Mouse (Mus musculus): ENCODE data around the gene Pex14.

Pex14 gene

DNA sequence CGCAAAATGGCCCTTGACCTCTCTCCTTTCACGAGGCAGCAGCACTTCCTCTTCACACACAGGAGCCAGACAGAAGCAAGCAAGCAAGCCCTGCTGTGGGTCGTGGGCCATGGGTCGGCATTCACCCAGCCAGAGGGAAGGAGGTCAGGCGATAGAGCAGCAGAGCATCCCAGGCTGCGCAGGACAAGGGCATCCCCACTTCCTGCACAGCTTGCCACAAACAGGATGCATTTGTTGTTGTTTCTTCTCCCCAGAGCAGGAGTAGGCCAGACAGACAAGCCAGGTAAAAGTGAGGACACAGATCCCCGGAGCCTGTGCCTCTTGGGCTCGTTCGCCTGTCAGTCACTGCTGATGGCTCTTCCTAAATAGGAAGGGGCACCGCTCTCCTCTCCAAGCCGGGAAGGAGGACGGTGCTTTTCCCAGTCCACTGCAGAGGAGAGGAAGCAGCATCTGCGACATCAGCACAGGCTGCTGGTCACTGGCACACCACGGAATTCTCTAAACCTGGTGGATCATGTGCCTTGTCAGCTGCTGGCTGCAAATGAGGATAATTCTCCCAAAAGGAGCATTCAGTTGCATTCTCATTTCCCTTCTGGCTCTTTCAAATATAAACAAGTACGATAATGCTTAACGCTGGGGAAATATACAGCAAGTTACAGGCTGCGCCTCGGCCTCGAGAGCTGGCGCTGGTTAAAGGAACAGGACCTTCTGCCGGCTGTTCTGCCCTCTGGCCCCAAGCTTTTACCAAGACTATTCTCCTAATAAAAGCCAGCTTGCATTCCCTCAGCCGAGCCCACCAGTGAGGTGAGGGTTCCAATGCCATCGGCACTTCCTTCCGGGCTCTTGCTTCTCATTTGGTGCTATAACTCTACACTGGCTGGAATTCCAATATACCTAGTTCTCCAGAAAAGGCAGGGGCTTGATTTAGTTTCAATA, 113.9 kb downstream of the Pex14 start:
- no peak for DNase-seq (ENCODE audit: low spot score)

DNA sequence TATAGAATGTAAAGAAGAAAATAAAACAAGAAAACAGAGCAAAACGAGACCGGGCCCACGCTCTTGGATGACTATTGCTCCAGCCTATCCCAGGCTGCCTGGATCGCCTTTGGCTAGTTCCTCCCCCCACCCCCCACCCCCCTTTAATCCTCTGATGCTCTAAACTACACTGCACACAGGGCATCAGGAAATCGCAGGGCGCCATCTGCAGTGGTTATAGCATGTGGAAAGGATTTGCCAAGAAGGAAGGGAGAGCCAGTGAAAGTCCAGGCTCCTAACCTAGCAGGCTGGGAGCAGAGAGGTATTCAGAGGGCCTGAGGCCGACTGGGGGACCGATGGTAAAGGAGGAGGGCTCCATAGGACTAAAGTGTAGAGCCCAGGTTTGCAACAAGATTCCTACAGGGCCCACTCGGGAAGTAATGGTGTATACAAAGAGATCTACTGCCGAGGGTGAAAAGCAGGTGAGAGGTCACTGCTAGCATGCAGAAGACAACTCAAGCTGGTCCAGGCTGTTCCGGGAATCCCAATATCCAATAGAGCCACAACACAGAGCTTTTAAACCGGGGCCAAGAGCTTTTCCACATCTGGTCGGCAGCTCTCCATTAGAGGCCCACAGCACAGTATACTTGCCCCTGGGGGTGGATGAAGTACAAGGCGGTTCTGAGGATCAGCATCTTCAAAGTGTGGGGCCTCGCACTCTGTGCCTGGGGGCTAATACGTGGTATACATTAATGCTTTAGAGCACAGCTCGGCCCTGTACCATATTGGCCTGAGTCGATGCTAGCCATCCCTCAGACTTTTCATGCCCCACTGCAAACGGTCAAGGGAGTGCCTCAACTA, 114.8 kb downstream of the Pex14 start:
- no peak for DNase-seq (ENCODE audit: low spot score)

DNA sequence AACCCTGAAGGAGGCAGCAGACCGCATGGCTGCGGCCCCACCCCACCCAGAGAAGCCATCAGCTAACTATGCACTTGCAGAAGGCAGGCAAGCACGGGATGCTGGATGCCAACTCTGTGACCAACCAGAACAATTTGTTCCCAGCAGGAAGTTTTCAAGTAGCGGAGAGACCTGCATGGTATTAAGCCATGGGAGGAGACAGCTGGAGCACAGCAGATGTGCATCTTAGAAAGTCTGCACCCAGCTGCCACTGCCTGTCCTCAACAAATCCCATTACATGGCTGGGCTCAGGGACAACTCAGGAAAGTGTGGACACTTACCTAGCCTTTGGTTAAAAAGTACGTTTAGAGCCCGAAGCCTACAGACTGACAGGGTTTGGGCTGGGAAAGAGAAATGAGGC, 117.4 kb downstream of the Pex14 start:
- DNase-seq (ENCODE audit: low spot score): no peak

DNA sequence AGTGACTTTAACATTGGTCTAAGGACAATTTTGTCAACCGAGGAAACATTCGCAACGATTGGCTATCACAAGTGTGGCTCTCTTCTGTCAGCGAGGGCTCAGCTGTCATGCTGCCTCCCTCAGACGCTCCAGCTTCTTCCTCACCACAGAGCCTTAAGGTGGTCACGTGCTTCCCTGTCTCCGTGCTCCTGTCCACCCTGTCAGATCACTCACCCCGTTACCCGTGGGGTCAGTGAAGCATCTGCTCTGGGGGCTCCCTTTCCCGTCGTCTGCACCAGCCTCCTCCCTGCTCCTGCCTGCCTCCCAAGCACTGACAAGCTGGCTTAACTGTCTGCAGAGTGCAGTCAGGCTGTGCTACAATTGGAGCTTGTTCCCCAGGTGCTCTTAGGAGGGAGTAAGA, 119.8 kb downstream of the Pex14 start:
- no peak for DNase-seq (ENCODE audit: low spot score)

DNA sequence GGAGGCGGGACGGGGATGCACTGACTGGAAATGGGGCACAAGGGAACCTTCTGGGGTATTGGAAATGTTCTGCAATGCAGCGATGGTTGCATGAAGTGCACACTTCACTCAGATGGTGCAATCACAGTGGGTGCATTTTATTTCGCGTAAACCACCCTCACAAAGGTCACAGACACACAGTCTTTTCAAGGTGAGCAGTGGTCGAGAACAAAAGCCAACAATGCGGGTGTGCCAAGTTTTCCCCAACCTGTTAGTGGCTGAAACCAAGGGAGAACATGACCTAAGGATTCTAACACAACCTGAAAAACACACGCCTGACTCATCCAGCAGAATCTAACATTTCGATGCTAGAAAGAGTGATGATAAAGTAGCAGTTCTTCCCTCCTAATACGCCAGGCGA, 120.8 kb downstream of the Pex14 start:
- no peak for DNase-seq (ENCODE audit: low spot score)

DNA sequence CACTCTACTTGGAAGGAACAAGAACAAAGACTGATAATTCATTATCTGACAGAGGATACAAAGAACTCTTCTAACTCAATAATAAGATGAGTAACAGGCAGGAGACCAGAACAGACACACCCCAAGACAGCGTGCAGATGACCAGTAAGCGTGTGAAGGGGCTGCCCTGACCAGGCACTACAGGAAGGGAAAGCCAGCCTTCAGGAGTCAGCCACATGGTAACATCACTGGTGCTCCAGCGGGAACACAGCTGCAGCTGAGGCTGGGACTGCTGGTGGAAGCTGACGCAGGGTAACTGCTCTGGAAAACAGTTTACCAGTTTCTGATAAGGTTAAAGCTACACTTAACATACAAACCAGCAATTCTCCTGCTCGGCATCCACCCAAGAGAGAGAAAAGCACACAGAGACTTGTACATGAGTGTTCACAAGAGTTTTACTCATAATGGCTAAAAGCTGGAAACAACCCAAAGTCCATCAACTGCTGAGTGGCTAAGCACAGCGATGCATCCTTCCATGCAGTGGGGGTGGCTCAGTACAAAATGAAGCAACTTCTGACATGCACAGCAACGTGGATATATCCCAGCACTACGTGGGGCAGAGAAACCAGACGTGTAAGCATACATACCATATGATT, 121.3 kb downstream of the Pex14 start:
- no peak for DNase-seq (ENCODE audit: low spot score)

DNA sequence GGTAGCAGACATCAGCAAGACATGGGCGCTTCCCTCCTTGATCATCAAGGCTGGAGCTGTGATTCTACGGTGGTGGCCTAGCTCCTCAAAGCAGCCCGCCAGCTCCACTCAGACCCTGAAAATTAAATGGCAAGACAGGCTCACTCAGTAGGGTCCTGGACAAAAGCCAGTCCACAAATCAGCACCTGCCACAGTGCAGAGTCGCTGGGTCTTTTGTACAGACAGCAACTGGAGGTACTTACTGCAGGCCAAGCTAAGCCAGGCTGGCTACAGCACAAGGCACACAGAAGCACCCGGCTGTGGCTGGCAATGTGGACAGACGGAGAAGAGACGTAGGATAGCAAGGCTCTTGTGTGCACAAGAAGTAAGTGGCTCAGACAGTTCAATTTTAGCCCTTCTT, 124.8 kb downstream of the Pex14 start:
- DNase-seq (ENCODE audit: low spot score): no peak

GRCm38 (mm10) chr4:148973387-148973786, 126.3 kb downstream of the Pex14 start:
- no peak for DNase-seq (ENCODE audit: low spot score)

DNA sequence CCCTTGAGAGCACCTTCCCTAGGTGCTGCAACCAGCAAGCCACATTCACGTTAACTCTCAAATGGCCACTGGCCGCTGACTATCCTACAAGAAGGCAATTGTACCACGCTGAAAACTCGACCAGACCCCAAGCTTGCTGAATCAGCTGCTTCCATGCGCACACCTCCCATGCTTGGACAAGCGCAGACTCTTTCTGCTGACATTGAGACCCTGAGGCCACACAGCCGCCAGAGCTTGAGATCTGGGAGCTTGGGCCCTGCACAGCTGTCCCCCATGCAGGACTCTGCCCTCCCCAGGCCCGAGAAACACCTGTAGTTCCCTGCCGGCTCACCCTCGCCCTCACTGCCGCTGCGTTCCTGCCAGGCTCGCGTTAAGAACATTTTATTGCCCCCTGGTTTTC, 127.0 kb downstream of the Pex14 start:
- no peak for DNase-seq (ENCODE audit: low spot score)

DNA sequence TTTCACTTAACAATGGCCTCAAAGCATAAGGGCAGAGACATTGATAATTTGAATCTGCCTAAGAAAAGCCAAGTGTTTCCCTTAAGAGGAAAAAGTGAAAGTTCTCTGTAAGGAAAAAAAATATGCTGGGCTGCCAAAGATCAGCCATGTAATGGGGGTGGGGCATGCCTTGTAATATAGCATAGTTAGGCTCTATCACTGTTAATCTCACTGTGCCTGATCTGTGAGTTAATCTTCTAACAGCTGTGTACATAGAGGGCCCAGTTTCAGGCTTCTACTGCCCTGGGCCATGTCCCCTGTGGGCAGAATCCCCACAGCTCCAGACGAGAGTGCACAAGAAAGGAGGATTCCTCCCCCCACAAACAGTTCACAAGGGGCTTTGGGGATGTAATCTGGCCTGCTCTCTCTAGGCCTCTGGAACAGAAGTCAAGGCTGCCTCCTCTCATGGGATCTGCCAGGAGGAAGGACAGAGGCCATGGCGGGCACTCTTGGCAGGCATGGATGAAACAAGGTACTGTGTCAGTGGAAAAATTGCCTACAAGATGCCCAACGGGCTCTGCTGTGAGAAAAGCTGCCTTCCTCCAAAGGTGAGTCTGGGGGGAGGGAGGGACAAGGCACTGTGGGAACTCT, 127.9 kb downstream of the Pex14 start:
- no peak for DNase-seq (ENCODE audit: low spot score)

DNA sequence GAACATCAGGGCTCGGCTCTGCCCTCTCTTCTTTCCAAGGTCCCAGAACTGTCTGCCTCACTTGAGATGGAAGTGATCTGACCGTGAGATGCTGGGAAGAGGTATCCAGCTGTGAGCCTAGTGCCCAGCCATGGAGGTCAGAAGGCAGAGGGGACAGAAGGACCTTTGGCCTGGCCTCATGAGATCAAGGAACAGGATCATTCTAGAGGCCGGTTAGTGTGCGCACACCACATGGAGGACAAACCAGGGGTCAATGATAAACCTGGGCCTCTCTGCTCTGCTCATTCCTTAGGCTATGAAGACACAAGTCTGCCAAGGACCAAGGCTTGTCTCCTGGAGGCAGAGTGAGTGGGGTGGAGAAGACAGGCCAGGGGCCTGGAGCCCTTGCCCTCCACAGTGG, 128.9 kb downstream of the Pex14 start:
- DNase-seq (ENCODE audit: low spot score): no peak

DNA sequence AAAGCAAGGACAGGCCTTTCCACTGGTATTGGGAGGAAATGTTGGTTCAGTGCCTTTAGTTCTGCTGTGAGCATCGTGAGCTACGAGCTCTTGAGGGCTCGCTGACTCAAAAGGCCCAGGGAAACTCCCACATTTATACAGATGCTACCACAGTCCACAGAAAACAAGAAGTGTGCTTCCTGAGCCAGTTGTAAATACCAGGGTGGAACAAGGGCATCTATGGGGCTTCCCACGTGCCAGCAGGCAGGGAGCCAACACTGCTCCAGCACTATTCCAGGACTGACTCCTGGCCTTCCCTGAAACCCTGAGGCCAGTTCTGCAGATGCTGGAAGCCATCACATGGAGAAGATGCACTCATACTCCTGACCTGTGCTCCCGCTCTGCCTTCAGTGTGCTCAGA, 130.1 kb downstream of the Pex14 start:
- DNase-seq (ENCODE audit: low spot score): no peak

DNA sequence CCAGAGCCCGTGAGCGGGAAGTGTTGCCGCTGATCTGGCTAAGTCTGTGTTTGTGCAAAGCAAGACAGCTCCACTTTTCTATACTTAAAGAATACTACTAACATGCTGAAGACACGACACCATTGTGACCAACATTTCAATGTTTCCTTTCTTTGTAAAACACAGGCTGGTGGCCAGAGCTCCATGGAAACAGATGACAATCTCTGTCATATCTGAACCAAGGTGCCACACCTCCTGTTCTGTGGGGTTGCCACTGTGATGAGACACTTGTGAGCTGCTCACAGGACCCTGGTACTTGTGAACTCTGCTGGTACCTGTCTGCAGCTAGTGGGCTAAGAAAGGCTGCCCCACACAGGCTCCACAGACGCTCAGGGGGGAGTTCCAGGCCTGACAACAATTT, 130.8 kb downstream of the Pex14 start:
- DNase-seq (ENCODE audit: low spot score): no peak

- DNase-seq (ENCODE audit: low spot score): no peak
Measured at GRCm38 (mm10) chr4:148966132-148966531, 133.5 kb downstream of the Pex14 start.

- DNase-seq (ENCODE audit: low spot score): no peak
Measured at GRCm38 (mm10) chr4:148964541-148965310, 134.9 kb downstream of the Pex14 start.

GRCm38 (mm10) chr4:148962096-148962495, 137.6 kb downstream of the Pex14 start:
- DNase-seq (ENCODE audit: low spot score): no peak

GRCm38 (mm10) chr4:148961081-148961480, 138.6 kb downstream of the Pex14 start:
- DNase-seq (ENCODE audit: low spot score): no peak

- no peak for DNase-seq (ENCODE audit: low spot score)
Measured at GRCm38 (mm10) chr4:148960011-148960410, 139.7 kb downstream of the Pex14 start.

- DNase-seq (ENCODE audit: low spot score): no peak
Measured at GRCm38 (mm10) chr4:148955131-148955813, 144.4 kb downstream of the Pex14 start.

DNA sequence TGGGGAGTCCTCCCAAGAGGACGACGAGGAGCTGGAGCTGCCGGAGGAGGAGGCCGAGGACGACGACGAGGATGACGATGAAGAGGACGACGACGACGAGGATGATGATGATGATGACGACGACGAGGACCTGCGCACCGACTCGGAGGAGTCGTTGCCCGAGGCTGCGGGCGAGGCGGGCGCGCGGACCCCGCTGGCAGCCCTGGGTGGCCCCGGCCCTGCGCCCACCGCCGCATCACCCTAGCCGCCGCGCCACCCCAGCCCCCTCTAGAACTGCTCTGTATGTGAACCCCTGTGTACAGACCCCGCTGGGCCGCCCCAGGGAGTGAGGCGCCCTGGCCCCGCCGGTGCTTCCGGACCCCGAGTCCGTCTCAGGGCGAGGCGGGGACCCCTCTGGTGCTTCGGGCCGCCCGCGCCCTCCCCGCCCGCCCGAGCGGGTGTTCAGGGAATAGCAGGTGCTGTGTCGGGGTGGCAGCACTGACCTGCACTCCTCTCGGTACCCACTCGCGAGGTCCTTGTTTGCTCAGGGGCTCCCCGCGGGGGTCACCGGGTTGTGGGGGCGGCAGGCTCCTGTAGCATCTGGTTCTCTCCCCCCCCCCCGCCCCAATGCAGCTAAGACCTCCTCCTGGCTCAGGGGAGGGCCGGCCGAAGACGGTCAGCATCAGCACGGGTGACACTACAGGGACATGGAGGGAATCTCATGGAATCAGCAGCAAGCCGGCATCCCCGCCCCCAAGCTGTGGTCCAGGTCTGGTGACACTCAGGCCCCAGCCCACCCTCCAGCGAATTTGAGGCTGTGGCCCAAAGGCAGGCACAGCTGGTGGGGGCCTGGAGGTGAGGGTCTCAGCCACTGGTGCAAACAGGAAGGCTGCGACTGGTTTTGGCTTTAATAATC, 147.1 kb downstream of the Pex14 start:
- DNase-seq (ENCODE audit: low spot score): no peak

All from spleen, adult 12 weeks (tissue).